Mouse (Mus musculus) small intestine, adult 2 months (tissue): ENCODE results near the gene Lcn10.

Experiments
- CTCF ChIP-seq: fragments of 200-500 bp; IDR thresholded peaks from 2 replicates; pipeline ENCODE4 v1.5.1; 2012; ENCODE audit warnings: low read depth, mild to moderate bottlenecking, control low read depth, inconsistent platforms, low read length, moderate library complexity, mixed read lengths; ENCODE audit not compliant: insufficient replicate concordance, insufficient read length; ENCODE audit errors: extremely low read depth
- POLR2A ChIP-seq: fragments of 200-500 bp; IDR thresholded peaks from 2 replicates; pipeline ENCODE4 v1.6.1; 2012; ENCODE audit warnings: low read depth, mild to moderate bottlenecking, control low read depth, inconsistent platforms, low read length, moderate library complexity

- TF ChIP-seq POLR2A: no peak
- peak; percentile 48; the same call in 1 of the 2 replicates for TF ChIP-seq CTCF
Observed at GRCm38 (mm10) chr2:25663511-25663910, 19.0 kb upstream of the Lcn10 start.
